Mouse (Mus musculus): ENCODE measurements around the gene Wfdc2.

The Wfdc2 gene

DNA sequence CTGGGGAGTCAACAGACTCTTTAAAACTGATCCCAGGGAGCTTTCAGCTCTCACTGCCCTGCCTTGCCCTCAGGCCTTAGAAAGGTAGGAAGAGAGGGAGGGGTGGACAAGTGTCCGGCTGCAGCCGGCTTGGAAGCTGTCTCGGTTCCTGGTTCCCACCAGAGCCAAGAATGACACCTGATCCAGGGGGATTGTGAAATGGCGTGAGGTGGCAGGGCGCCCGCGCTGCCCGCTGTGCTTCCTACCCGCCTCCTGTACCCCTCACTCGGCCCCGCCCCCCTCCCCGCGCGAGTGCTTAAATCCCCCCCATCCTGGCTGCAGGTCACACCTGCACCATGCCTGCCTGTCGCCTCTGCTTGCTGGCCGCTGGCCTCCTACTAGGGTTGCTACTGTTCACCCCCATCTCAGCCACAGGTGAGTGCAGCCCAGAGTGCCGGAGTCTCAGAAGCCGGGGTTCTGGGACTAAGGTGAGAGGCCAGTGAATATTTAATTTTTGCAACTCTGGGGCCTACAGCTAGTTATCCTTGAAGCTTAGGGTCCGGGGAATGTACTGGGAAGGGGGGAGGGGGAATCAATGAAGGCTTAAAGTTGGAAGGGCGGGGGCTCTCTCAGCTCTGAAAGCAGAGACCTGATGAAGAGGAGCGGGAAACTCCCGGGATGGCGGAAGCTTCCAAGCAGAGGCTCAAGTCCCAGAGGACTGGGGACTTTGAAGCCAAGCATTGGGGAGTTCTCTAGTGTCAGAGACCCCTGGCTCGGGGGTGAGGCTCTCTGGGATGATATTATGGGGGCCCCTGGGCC, at the start of gene Wfdc2:
Gene Wfdc2, plus strand, starts transcription at position 23 of the 798 bp plus-strand sequence.
- no peak for TF ChIP-seq GATA4 (IDR thresholded peaks at IDR 0.05; ENCODE audit: insufficient replicate concordance, low read length)

DNA sequence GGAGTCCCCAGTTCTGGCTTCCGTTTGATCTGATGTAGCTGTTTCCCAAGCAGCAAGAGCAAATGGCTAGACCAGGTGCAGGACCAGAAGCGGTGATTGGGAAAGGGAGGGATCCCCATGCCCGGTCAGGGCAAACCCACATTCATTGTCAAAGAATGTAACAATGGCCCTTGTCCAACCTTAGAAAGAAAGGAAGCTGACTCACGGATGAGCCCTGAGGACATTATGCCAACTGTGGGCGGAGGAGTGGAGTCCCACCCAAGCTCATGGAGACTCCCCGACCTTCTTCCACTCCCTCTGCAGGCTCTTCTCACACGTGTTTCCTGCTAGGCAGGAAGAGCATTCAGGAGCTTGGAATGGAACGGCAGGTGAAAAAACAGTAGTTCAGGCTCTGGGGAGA, 48.8 kb upstream of the Wfdc2 start:
- TF ChIP-seq GATA4 (IDR thresholded peaks at IDR 0.05; ENCODE audit: insufficient replicate concordance, low read length): no peak

DNA sequence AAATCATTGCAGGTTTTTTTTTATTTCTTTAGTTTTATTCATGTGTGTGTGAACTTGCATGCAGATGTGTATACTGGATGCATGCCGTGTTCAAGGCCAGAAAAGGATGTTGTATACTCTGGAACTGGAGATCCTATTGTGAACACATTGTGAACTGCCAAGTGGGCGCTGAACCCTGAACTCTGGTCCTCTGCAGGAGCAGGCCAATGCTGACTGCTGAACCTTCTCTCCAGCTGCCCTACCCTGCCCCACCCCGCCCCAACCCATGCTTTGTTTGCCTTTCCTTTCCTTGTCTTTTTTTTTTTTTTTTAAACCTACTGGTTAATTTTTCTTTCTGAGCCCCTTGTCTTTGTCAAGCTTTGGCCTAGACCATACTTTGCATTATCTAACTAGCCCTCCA, 47.3 kb upstream of the Wfdc2 start:
- no peak for TF ChIP-seq GATA4 (IDR thresholded peaks at IDR 0.05; ENCODE audit: insufficient replicate concordance, low read length)

DNA sequence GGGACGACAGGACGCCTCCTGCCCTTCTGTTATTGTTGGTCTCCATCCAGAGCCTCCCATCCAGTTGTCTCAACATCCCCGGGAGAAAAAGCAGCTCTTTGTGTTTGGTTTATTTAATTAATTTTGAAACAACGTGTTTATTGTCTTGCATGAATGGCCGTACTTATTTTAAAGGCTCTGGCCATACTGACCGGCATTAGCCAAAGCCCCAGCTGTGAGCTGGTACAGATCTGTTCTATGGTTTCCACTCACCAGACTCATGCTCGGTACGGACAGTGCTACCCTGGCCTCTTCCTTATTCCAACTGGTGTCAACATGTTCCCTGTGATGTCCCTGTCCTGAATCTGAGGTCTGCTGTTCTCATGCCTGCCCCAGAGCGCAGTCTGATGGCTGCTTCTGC, 46.3 kb upstream of the Wfdc2 start:
- TF ChIP-seq GATA4 (IDR thresholded peaks at IDR 0.05; ENCODE audit: insufficient replicate concordance, low read length): no peak

DNA sequence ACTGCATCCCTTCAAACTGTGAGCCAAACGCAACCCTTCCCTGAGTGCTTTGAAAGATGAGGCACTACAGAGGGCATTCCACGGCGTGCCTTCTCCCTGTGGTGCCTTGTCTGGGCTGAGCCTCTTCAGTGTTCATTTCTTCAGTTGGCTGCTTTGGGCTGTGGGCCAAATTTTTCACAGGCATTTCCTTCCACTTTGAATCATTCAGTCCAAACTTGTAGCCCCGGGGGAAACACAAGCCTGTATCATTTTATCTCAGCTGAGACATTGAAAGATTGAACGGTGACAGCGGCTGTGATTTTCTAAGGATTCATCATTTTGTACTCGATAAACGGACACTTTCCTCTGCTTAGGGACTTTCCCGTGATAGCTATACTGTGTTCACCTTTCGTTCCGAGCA, 45.6 kb upstream of the Wfdc2 start:
- no peak for TF ChIP-seq GATA4 (IDR thresholded peaks at IDR 0.05; ENCODE audit: insufficient replicate concordance, low read length)

DNA sequence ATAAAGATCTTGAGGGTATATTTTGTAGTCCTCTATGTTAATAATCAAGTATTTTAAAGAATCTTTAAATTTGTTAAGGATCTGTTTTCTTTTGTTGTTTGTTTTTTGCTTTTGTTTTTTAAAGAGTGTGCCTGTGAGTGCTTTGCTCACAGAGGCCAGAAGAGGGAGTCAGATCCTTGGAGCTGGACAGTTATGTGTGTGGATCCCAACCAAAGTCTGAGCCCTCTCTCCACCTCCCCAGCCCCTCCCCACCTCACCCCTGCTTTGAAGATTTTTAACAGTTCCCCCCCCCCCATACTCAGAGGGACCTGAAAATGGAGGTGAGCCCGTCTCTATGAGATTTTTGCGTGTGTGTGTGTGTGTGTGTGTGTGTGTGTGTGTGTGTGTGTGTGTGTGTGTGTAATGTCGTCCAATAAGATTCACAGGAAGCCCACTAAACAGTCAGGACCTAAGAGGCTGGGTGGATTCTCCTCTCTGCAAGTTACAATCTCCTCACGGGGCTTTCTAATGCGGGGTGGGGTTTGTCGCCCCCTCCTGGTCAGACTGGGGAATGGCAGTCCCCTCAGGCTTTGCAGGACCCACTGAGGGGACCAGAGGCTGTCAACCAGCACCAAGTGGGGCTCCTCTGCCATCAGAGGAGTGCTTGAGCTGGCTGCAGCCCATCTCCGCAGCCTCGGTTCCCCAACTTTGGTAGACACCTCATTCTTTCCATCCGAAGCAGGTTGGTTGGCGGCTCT, 44.6 kb upstream of the Wfdc2 start:
- TF ChIP-seq GATA4 (IDR thresholded peaks at IDR 0.05; ENCODE audit: insufficient replicate concordance, low read length): no peak

DNA sequence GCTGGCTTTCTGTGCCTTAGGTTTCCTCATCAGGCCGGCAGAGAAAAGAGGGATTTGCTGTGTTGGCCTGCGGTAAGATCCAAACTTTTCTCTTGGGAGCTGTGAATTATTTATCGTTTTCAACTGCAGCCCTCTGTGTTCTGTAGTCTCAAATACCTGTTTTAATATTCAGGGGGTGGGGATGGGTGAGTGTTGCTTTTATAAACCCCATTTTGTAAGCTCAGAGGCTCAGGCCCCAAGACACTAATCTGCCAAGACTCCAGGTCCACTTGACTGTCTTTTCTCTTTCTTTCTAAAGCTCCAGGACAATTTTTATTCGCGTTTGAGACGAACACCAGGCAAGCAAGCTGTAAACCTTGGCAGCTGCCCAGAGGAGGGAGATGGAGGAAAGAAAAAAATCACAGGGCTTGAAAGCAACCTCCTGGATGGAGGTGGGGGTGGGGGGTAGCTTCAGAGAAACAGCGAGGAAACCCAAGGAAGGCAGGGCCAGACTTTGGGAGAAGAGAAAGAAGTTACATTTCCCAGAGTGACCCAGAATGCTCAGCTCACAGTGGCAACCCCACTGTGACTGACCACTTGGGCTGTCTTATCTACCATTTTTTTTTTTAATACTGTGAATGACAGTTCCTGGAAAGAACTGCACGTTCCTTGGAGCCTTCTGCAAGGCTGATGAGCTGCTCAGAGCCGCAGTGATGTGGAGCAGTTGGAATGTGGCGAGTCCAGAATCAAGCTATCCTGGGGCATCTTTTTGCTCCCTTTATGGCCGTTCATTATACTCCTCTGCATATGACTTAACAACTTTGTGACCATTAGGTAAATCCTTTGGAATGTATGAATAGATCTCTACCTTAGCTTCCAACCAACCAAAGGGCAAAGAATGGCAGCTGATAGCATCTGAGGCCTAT, 43.7 kb upstream of the Wfdc2 start:
- TF ChIP-seq GATA4 (IDR thresholded peaks at IDR 0.05; ENCODE audit: insufficient replicate concordance, low read length): no peak

DNA sequence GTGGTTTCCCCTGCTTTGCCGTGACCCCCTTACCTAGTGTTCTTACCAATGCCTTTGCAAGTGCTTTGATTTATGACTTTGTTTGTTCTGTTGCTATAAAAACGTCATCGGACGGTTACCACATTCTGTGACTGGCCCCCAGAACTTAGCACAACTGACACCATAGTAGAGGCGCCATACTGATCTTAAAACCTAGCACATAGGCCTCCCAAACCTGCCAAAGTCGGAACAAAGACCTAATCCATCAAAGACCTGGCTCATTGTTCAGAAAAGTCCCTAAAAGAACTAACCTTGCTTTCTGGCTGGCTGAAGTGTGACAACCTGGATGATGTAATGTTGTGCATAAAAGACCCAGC, 43.1 kb upstream of the Wfdc2 start:
- TF ChIP-seq GATA4 (IDR thresholded peaks at IDR 0.05; ENCODE audit: insufficient replicate concordance, low read length): no peak

DNA sequence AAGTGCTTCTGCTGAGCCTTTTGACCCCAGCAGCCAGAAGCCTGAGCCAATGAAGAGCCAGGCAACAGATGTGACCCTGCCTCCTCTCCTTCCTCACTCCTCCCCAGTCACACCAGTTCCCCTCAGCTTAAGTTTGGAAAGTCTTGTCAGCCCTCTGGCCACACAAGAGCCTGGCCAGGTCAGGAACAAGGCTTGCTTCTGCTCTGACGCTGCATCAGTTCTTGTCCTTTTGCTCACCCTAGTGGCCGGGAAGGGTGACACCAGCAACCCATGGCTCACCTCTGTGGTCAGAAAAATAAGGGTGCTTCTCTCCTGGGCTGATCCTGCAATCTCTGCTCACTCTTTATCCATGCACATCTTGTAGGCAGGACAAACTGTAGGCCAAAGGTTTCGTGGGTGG, 41.4 kb upstream of the Wfdc2 start:
- TF ChIP-seq GATA4 (IDR thresholded peaks at IDR 0.05; ENCODE audit: insufficient replicate concordance, low read length): no peak

DNA sequence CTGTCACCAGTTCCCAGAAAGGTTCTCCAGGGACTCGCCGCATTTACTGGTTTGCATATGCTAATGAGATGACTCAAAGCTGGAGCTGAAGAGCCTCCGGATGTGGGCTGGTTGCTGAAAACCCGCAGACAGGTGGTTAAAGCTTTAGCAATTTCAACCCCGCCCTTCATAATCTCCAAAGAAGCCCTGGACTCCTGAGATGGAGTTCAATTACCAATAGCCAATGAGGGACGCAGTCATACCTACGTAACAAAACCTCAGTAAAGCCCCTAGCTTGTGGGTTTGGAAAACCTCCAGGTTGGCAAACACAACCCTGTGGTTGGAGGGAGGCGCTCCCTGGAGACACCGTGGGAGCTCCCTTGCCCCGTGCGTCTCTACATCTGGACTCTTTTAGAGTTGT, 40.4 kb upstream of the Wfdc2 start:
- no peak for TF ChIP-seq GATA4 (IDR thresholded peaks at IDR 0.05; ENCODE audit: insufficient replicate concordance, low read length)

DNA sequence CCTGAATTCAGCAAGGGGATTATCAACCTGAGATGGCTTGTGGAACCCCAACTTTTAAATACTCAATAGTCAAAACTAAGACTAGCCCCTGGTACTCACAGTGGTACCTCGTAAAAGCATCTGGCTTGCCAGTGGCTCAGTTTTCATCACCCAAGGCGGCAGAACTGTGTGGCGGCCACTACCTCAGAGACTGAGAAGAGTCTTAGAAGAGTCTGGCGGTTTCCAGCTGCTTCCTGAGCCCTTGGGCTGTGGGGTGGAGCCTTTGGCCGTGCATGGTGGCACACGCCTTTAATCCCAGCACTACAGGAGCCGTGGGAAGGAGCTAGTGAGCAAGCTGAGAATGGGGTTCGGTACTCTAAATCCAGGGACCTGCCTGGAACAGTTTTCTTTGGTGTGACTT, 39.9 kb upstream of the Wfdc2 start:
- TF ChIP-seq GATA4 (IDR thresholded peaks at IDR 0.05; ENCODE audit: insufficient replicate concordance, low read length): no peak

DNA sequence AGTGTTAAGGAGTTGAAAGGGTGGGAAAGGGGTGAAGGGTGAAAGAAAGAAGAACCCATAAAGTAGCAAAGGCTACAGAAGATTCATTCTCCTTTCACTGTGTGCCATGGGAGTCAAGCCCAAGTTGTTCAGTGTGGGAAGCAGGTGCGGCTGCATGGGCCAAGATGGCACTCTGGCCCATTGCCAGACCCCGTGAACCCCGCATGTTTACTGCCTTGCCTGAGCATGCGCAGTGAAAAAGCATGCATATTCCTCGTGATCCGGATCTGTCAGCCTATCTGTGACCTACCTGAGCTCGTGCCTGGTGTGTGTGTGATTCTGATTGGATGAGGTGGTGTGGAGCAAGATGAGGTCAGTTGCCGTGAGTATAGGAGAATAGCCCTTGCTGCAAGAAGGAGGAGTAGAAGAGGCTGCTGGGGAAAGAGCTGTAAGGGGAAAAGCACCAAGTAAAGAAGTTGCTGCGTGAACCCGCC, 38.9 kb upstream of the Wfdc2 start:
- no peak for TF ChIP-seq GATA4 (IDR thresholded peaks at IDR 0.05; ENCODE audit: insufficient replicate concordance, low read length)

DNA sequence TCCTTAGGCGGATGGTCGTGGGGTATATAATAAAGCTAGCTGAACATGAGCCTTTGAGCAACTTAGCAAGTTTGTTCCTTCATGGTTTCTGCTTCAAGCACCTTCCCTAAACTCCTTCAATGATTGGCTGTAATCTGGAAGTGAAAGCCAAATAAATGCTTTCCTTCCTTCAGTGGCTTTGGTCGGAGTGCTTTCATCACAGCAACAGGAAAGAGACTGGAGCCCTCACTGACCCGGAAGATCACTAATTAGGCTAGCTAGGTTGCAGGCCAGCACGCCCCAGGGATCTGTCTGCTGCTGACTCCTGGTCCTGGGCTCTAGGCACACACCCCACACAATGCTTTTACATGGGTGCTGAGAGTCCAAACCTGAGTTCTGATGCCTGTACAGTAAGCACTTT, 33.7 kb upstream of the Wfdc2 start:
- TF ChIP-seq GATA4 (IDR thresholded peaks at IDR 0.05; ENCODE audit: insufficient replicate concordance, low read length): no peak

DNA sequence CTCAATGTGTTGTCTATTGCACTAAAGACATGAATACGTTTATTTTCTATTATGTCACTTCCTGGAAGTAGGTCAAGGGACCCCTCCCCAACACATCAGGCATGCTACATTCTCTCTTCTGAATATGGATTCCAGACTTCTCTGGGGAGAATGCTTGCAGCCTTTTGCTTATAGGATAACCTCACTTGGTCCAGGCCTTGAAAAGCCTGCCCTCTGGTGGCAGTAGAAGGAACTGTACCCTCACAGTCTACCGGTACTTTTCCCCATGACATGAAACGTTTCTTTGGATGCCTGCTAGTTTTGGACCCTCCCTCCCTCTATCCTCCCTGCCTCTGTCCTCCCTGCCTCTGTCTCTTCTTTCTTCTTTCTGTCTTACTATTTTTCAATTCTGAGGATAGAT, 31.0 kb upstream of the Wfdc2 start:
- TF ChIP-seq GATA4 (IDR thresholded peaks at IDR 0.05; ENCODE audit: insufficient replicate concordance, low read length): no peak

DNA sequence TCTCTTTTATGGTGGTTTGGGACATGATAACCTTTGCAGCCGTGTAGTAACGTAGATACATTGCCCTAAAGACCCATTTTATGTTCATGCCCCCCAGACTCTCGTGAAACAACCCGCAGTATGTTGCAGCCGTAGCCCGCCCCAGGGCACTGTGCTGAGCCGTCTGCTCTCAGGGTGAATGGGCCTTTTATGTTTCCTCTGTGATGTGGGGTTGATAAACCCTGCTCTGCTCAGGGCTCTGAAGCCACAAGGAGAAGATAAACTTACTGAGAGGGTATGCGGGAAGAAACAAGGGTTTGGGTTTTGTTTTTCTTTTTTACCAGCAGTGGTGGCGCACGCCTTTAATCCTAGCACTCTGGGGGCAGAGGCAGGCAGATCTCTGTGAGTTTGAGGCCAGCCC, 27.9 kb upstream of the Wfdc2 start:
- no peak for TF ChIP-seq GATA4 (IDR thresholded peaks at IDR 0.05; ENCODE audit: insufficient replicate concordance, low read length)
